Mouse (Mus musculus) liver, postnatal 0 days (tissue): ENCODE results near the gene Insr. TPM values are rescaled to one million over a fixed set of nuclear protein-coding genes. Genes with fewer than 3 reads are reported as not detected.
A peak's percentile ranks its signal among the peaks of the same experiment; 100 is the strongest.
"Not testable (repeated sequence)": the region's sequence is repeated elsewhere in the genome, so short reads cannot be mapped to it uniquely, and the experiment has no call there.

Source experiments
- ATAC-seq: fragments of 200-750 bp; cut with Nextera tagmentation; 2 replicates; pipeline ENCODE4 v1.8.0; 2017; ENCODE audit warnings: mild to moderate bottlenecking, moderate library complexity
- DNase-seq: peaks from one replicate; pipeline ENCODE4 v3.0.0-alpha.2; 2016
- H3K27ac ChIP-seq: fragments of 300-500 bp; sonication (generic); 2 replicates; pipeline ENCODE4 v1.5.1; 2014; ENCODE audit warnings: antibody characterized with exemption, moderate library complexity, mild to moderate bottlenecking, low read depth
- H3K27me3 ChIP-seq: fragments of 300-500 bp; sonication (generic); 2 replicates; pipeline ENCODE4 v1.6.1; 2014; ENCODE audit warnings: low read length, control low read depth, mixed read lengths; ENCODE audit not compliant: insufficient read depth
- H3K36me3 ChIP-seq: fragments of 300-500 bp; sonication (generic); replicated peaks from 2 replicates; pipeline ENCODE4 v1.6.1; 2014; ENCODE audit warnings: mild to moderate bottlenecking, control low read depth, low read length, moderate library complexity, mixed read lengths; ENCODE audit not compliant: insufficient read depth
- H3K4me1 ChIP-seq: fragments of 300-500 bp; sonication (generic); 2 replicates; pipeline ENCODE4 v1.6.1; 2014; ENCODE audit warnings: antibody characterized with exemption, mild to moderate bottlenecking, control low read depth; ENCODE audit not compliant: insufficient read depth
- H3K4me2 ChIP-seq: fragments of 300-500 bp; sonication (generic); 2 replicates; pipeline ENCODE4 v1.6.1; 2014; ENCODE audit warnings: low read depth, mild to moderate bottlenecking, low read length, moderate library complexity, mixed read lengths
- H3K4me3 ChIP-seq: fragments of 300-500 bp; sonication (generic); 2 replicates; pipeline ENCODE4 v1.5.1; 2014; ENCODE audit warnings: low read depth, low read length
- H3K9ac ChIP-seq: fragments of 300-500 bp; sonication (generic); replicated peaks from 2 replicates; pipeline ENCODE4 v1.6.1; 2014; ENCODE audit warnings: mild to moderate bottlenecking, moderate library complexity
- H3K9me3 ChIP-seq: fragments of 300-500 bp; sonication (generic); 2 replicates; pipeline ENCODE4 v1.6.1; 2016; ENCODE audit warnings: mild to moderate bottlenecking, control low read depth, low read length, mixed read lengths
- CTCF ChIP-seq: sonication (generic); IDR thresholded peaks from 2 replicates; pipeline ENCODE4 v1.5.1; 2016; ENCODE audit warnings: antibody characterized with exemption, low read depth
- EP300 ChIP-seq: IDR thresholded peaks from 2 replicates; pipeline ENCODE4 v1.6.1; 2016; ENCODE audit warnings: antibody characterized with exemption, low read depth, mild to moderate bottlenecking
- WGBS: fragments of 180-500 bp; shearing (Covaris S2); extraction: QIAGEN DNeasy Blood & Tissue Kit; methylation state at CpG from one replicate; pipeline ENCODE4 v1.1.7; 2014; ENCODE audit not compliant: insufficient replicate concordance; 5-methylcytosine and 5-hydroxymethylcytosine counted together
- microRNA-seq: library from miRNA; unstranded; fragments of <30 nt; microRNA quantifications from one replicate; pipeline ENCODE4, GENCODE M21; 2016
- polyA plus RNA-seq: library from polyadenylated mRNA; unstranded; fragments of >200 nt; fragmentation: Nextera tagmentation; extraction: Ambion mirVana; gene quantifications from 2 replicates; pipeline ENCODE4 v1.2.1, GENCODE M21; 2015

Gene Insr
- polyA plus RNA-seq, 1 experiment from 2014 or later = 28.9 TPM

DNA sequence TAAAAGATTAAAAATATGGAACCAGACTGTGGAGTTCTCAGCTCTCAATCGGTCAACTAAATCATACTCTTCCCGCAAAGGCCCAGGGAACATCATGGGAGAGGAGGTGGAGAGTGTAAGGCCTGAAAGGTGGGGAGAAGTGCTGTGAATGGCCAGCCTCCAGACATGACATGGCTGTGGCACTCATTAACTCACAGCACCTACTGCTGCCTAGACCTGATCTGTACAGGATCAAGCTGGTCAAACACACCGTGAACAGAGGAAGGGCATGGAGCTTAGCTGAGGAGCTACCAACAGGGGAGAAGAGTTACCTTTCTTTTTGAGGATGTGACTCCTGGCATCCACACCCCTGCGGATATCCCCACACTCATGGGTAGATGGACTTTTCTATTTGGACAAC is 102.0 kb downstream of the Insr start:
- H3K36me3 ChIP-seq = peaks cover 39% of the 10 kb centered on the region
- ATAC-seq = 0 out of 2 replicates have a peak, but pooled peaks have one; percentile 33
- H3K27ac ChIP-seq = no peak overlapping the region
- H3K4me1 ChIP-seq = no peaks in the 10 kb centered on the region
- WGBS = 86% methylated on average over 4 of the region's 4 CpGs
- no peak for DNase-seq
- H3K4me2 ChIP-seq = no peak overlapping the region
- H3K4me3 ChIP-seq = no peak overlapping the region
- no peak overlapping the region for H3K9ac ChIP-seq
- no peaks in the 10 kb centered on the region for H3K27me3 ChIP-seq
- no peaks in the 10 kb centered on the region for H3K9me3 ChIP-seq
- TF ChIP-seq CTCF (no peak), EP300 (no peak)

DNA sequence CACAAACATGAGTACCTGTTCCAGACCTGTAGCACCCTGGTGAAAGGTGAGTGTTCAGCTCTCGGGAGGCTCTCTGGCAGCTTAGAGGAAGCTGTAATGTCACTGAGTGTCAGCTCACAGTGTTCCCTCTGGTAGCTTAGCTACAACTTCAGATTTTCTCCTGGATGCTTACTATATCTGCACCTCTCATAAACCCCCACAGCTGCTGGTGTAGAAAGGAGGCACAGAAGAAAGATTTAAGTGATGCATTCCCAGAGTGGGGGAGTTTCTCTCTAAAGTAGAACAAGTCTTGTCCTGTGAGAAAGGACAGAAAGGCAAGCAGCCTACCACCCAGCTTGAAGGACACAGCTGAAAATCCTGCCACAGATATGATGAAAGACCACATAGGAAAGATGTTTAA is 107.2 kb downstream of the Insr start:
- Histone ChIP-seq H3K9me3 (no peaks in the 10 kb centered on the region), H3K27ac (no peak overlapping the region), H3K4me2 (no peak overlapping the region), H3K4me1 (no peaks in the 10 kb centered on the region), H3K9ac (no peak overlapping the region), H3K4me3 (no peak overlapping the region), H3K27me3 (no peaks in the 10 kb centered on the region), H3K36me3 (peaks cover 60% of the 10 kb centered on the region)
- ATAC-seq (no peak), DNase-seq (no peak)
- 38% methylated on average over 1 of the region's 1 CpGs for WGBS
- no peak for TF ChIP-seq CTCF
- TF ChIP-seq EP300 = no peak

DNA sequence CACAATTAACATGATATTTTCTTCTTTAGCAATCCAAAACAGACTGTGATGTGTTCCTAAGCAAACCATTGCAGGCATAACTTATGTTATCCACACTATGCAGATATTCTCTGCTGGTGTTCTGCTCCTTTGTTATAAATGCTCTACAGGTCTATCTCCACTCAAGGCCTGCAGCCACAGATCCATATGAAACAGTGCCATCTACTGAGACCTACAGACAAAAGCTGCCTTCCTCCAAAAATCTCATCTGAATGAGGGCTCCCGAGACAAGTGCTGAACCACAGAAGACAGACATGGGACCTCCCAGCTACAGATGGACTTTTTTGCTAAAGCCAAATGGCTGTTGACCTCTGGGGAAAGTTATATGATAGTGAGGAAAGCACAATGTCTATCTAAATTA is 132.9 kb downstream of the Insr start:
- no peak overlapping the region for H3K4me2 ChIP-seq
- TF ChIP-seq EP300 (no peak), CTCF (no peak)

DNA sequence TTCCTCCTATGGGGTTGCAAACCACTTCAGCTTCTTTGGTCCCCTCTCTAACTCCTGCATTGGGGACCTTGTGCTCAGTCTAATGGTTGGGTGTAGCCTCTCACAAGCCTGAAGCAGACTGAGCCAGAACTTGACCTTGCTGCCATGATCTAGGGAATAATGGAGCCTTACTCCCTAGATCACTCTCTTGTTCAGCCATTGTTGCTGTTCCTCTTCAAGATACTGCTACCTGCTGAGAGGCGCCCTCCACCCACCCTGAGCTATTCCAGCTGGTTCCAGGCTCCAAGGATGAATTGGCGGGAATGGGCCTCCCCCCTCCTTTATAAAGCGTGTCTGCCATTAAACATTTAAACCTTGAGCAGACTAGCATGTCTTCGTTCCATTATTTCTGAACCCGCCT is 179.0 kb downstream of the Insr start:
- H3K9ac ChIP-seq, H3K4me2 ChIP-seq, H3K36me3 ChIP-seq, ATAC-seq, H3K4me1 ChIP-seq, H3K27me3 ChIP-seq, H3K9me3 ChIP-seq, H3K27ac ChIP-seq, H3K4me3 ChIP-seq, DNase-seq: not testable (repeated sequence)
- WGBS = 66% methylated on average over 5 of the region's 5 CpGs

More for the DNA sequence above, 132.9 kb downstream of the Insr start:
- H3K27me3 ChIP-seq = no peaks in the 10 kb centered on the region
- ATAC-seq = no peak
- H3K27ac ChIP-seq = no peak overlapping the region
- no peak overlapping the region for H3K9ac ChIP-seq
- no peak for DNase-seq
- H3K4me1 ChIP-seq = no peaks in the 10 kb centered on the region
- no peak overlapping the region for H3K4me3 ChIP-seq
- 53% methylated on average over 1 of the region's 1 CpGs for WGBS
- H3K9me3 ChIP-seq = no peaks in the 10 kb centered on the region
- H3K36me3 ChIP-seq = no peaks in the 10 kb centered on the region

Small RNA genes within 50 kb of the gene (microRNA-seq; reads per million reads assigned to microRNA genes)
- not detected for gene Gm25775

Other genes starting within 250 kb of the Insr start
- gene A430078G23Rik, start 73.8 kb upstream of the Insr start, polyA plus RNA-seq = 1.2 and 1.7 TPM in 2 replicates
- gene Arhgef18, start 113.4 kb upstream of the Insr start, polyA plus RNA-seq = 1.8 and 1.9 TPM in 2 replicates
- 14.8 and 14.9 TPM in 2 replicates for gene Pex11g, start 188.1 kb upstream of the Insr start, polyA plus RNA-seq
- gene Tex45, start 191.2 kb upstream of the Insr start, polyA plus RNA-seq = not detected in 2 replicates
- gene Zfp358, start 213.5 kb upstream of the Insr start, polyA plus RNA-seq = 4.9 and 6.3 TPM in 2 replicates
- gene Mcoln1, start 220.8 kb upstream of the Insr start, polyA plus RNA-seq = 19.9 and 20.6 TPM in 2 replicates
- gene Pnpla6, start 235.8 kb upstream of the Insr start, polyA plus RNA-seq = 6.4 TPM in 2 replicates